Mouse (Mus musculus) hindbrain, embryonic 14.5 days (tissue): ENCODE data around the gene Cdcp2. TPM values are rescaled to one million over a fixed set of nuclear protein-coding genes. Genes with fewer than 3 reads are reported as not detected.

ENCODE experiments used
- ATAC-seq: fragments of 200-750 bp; cut with Nextera tagmentation; 2 replicates; pipeline ENCODE4 v1.8.0; 2017; ENCODE audit warnings: moderate number of reproducible peaks, mild to moderate bottlenecking, moderate TSS enrichment, moderate library complexity; ENCODE audit not compliant: low FRiP score
- DNase-seq: peaks from one replicate; pipeline ENCODE4 v3.0.0-alpha.2; 2015; ENCODE audit warnings: low spot score
- H3K27ac ChIP-seq: fragments of 300-500 bp; sonication (generic); 2 replicates; pipeline ENCODE4 v1.5.1; 2014; ENCODE audit warnings: mild to moderate bottlenecking, moderate library complexity
- H3K27me3 ChIP-seq: fragments of 300-500 bp; sonication (generic); 2 replicates; pipeline ENCODE4 v1.6.1; 2014; ENCODE audit warnings: mild to moderate bottlenecking, low read length, mixed read lengths; ENCODE audit not compliant: control insufficient read depth, insufficient read depth
- H3K36me3 ChIP-seq: fragments of 300-500 bp; sonication (generic); replicated peaks from 2 replicates; pipeline ENCODE4 v1.6.1; 2014; ENCODE audit not compliant: control insufficient read depth, insufficient read depth
- H3K4me1 ChIP-seq: fragments of 300-500 bp; sonication (generic); replicated peaks from 2 replicates; pipeline ENCODE4 v1.6.1; 2014; ENCODE audit warnings: antibody characterized with exemption, low read length, mixed read lengths; ENCODE audit not compliant: control insufficient read depth, insufficient read depth
- H3K4me2 ChIP-seq: fragments of 300-500 bp; sonication (generic); replicated peaks from 2 replicates; pipeline ENCODE4 v1.6.1; 2014; ENCODE audit warnings: mild to moderate bottlenecking, moderate library complexity
- H3K4me3 ChIP-seq: fragments of 300-500 bp; sonication (generic); replicated peaks from 2 replicates; pipeline ENCODE4 v1.5.1; 2014; ENCODE audit warnings: mild to moderate bottlenecking, low read length
- H3K9ac ChIP-seq: fragments of 300-500 bp; sonication (generic); 2 replicates; pipeline ENCODE4 v1.6.1; 2014
- H3K9me3 ChIP-seq: fragments of 300-500 bp; sonication (generic); 2 replicates; pipeline ENCODE4 v1.6.1; 2016; ENCODE audit warnings: low read length; ENCODE audit not compliant: control insufficient read depth
- WGBS: fragments of 180-500 bp; shearing (Covaris S2); extraction: QIAGEN DNeasy Blood & Tissue Kit; methylation state at CpG from one replicate; pipeline ENCODE4 v1.1.7; 2014; 5-methylcytosine and 5-hydroxymethylcytosine counted together
- polyA plus RNA-seq: library from polyadenylated mRNA; unstranded; fragments of >200 nt; fragmentation: Nextera tagmentation; extraction: Ambion mirVana; gene quantifications from 2 replicates; pipeline ENCODE4 v1.2.1, GENCODE M21; 2014

The Cdcp2 gene
- polyA plus RNA-seq, 1 experiment from 2014 or later, result not detected

- no peak overlapping the region for H3K27ac ChIP-seq
- H3K9ac ChIP-seq, result no peak overlapping the region
- ATAC-seq (no peak), DNase-seq (no peak)
- H3K27me3 ChIP-seq, result no peaks in the 10 kb centered on the region
- WGBS, result 89% methylated on average over 3 of the region's 3 CpGs
- peaks cover 15% of the 10 kb centered on the region for H3K4me1 ChIP-seq
- no peaks in the 10 kb centered on the region for H3K9me3 ChIP-seq
- no peak overlapping the region for H3K4me2 ChIP-seq
- no peak overlapping the region for H3K4me3 ChIP-seq
- peaks cover 57% of the 10 kb centered on the region for H3K36me3 ChIP-seq
Measured at GRCm38 (mm10) chr4:107063214-107063613, 33.5 kb upstream of the Cdcp2 start.

GRCm38 (mm10) chr4:107064394-107065098 is 32.1 kb upstream of the Cdcp2 start:
- ATAC-seq (no peak), DNase-seq (no peak)
- H3K4me1 ChIP-seq, result peaks cover 15% of the 10 kb centered on the region
- 96% methylated on average over 5 of the region's 5 CpGs for WGBS
- H3K36me3 ChIP-seq, result peaks cover 52% of the 10 kb centered on the region
- no peaks in the 10 kb centered on the region for H3K9me3 ChIP-seq
- no peaks in the 10 kb centered on the region for H3K27me3 ChIP-seq
- H3K4me2 ChIP-seq, result no peak overlapping the region
- H3K27ac ChIP-seq, result no peak overlapping the region
- no peak overlapping the region for H3K9ac ChIP-seq
- no peak overlapping the region for H3K4me3 ChIP-seq

GRCm38 (mm10) chr4:107066252-107067124 is 30.2 kb upstream of the Cdcp2 start, which contains the start of the genes Mrpl37 and Cyb5rl:
Gene Mrpl37 (minus strand): TSS chr4:107066868.
Gene Cyb5rl (plus strand): TSS chr4:107066988.
- no peaks in the 10 kb centered on the region for H3K9me3 ChIP-seq
- under 1% methylated on average over 60 of the region's 60 CpGs for WGBS
- ATAC-seq (peak; percentile 99), DNase-seq (peak; percentile 99)
- peaks cover 15% of the 10 kb centered on the region for H3K4me1 ChIP-seq
- peaks cover 33% of the 10 kb centered on the region for H3K36me3 ChIP-seq
- no peak within 1 kb of the TSS for H3K27ac ChIP-seq
- H3K4me3 ChIP-seq, result peak within 1 kb of the TSS; percentile 90
- no peaks in the 10 kb centered on the region for H3K27me3 ChIP-seq
- H3K9ac ChIP-seq, result peak within 1 kb of the TSS; percentile 82
- peak within 1 kb of the TSS; percentile 98 for H3K4me2 ChIP-seq

GRCm38 (mm10) chr4:107067151-107067840 is 29.4 kb upstream of the Cdcp2 start:
- peak overlapping the region; percentile 98 for H3K4me2 ChIP-seq
- ATAC-seq, result peak; percentile 54
- no peak overlapping the region for H3K27ac ChIP-seq
- WGBS, result 2% methylated on average over 33 of the region's 33 CpGs
- DNase-seq, result no peak
- H3K36me3 ChIP-seq, result peaks cover 25% of the 10 kb centered on the region
- peak overlapping the region; percentile 90 for H3K4me3 ChIP-seq
- H3K27me3 ChIP-seq, result no peaks in the 10 kb centered on the region
- peak overlapping the region; percentile 57 for H3K9ac ChIP-seq
- peaks cover 15% of the 10 kb centered on the region for H3K4me1 ChIP-seq
- H3K9me3 ChIP-seq, result no peaks in the 10 kb centered on the region

- no peaks in the 10 kb centered on the region for H3K9me3 ChIP-seq
- no peak overlapping the region for H3K4me2 ChIP-seq
- no peaks in the 10 kb centered on the region for H3K36me3 ChIP-seq
- ATAC-seq (no peak), DNase-seq (no peak)
- no peak overlapping the region for H3K9ac ChIP-seq
- 84% methylated on average over 9 of the region's 9 CpGs for whole genome bisulfite sequencing
- H3K27ac ChIP-seq, result no peak overlapping the region
- no peaks in the 10 kb centered on the region for H3K27me3 ChIP-seq
- 0 out of 2 replicates have a peak, but pooled peaks cover 3% of the 10 kb centered on the region for H3K4me1 ChIP-seq
- no peak overlapping the region for H3K4me3 ChIP-seq
Measured at GRCm38 (mm10) chr4:107072343-107072742, 24.3 kb upstream of the Cdcp2 start.

GRCm38 (mm10) chr4:107075456-107075855 is 21.2 kb upstream of the Cdcp2 start:
- ATAC-seq, result no peak
- Histone ChIP-seq H3K4me3 (no peak overlapping the region), H3K9ac (no peak overlapping the region), H3K4me2 (no peak overlapping the region), H3K36me3 (no peaks in the 10 kb centered on the region), H3K27ac (no peak overlapping the region), H3K9me3 (no peaks in the 10 kb centered on the region), H3K4me1 (no peaks in the 10 kb centered on the region), H3K27me3 (no peaks in the 10 kb centered on the region)
- WGBS, result 77% methylated on average over 5 of the region's 5 CpGs
- no peak for DNase-seq

- DNase-seq (no peak), ATAC-seq (0 out of 2 replicates have a peak, but pooled peaks have one; percentile 55)
- 85% methylated on average over 4 of the region's 4 CpGs for WGBS
- Histone ChIP-seq H3K4me3 (no peak overlapping the region), H3K9ac (no peak overlapping the region), H3K4me2 (no peak overlapping the region), H3K27me3 (no peaks in the 10 kb centered on the region), H3K4me1 (peaks cover 4% of the 10 kb centered on the region; the same call in 1 of the 2 replicates), H3K9me3 (no peaks in the 10 kb centered on the region), H3K27ac (no peak overlapping the region), H3K36me3 (no peaks in the 10 kb centered on the region)
Measured at GRCm38 (mm10) chr4:107078894-107079293, 17.8 kb upstream of the Cdcp2 start.

GRCm38 (mm10) chr4:107079716-107080115 is 17.0 kb upstream of the Cdcp2 start:
- H3K27me3 ChIP-seq, result no peaks in the 10 kb centered on the region
- no peak for ATAC-seq
- no peaks in the 10 kb centered on the region for H3K9me3 ChIP-seq
- H3K4me3 ChIP-seq, result no peak overlapping the region
- no peak for DNase-seq
- no peak overlapping the region for H3K4me2 ChIP-seq
- no peaks in the 10 kb centered on the region for H3K36me3 ChIP-seq
- peaks cover 12% of the 10 kb centered on the region for H3K4me1 ChIP-seq
- no peak overlapping the region for H3K27ac ChIP-seq
- no peak overlapping the region for H3K9ac ChIP-seq

GRCm38 (mm10) chr4:107082185-107082584 is 14.5 kb upstream of the Cdcp2 start:
- Histone ChIP-seq H3K4me1 (peaks cover 15% of the 10 kb centered on the region), H3K27ac (no peak overlapping the region), H3K9me3 (no peaks in the 10 kb centered on the region), H3K4me2 (no peak overlapping the region), H3K4me3 (no peak overlapping the region), H3K9ac (no peak overlapping the region), H3K27me3 (no peaks in the 10 kb centered on the region), H3K36me3 (no peaks in the 10 kb centered on the region)
- 92% methylated on average over 3 of the region's 3 CpGs for WGBS
- ATAC-seq, result no peak
- no peak for DNase-seq
